Mouse (Mus musculus): ENCODE measurements around the gene Mtx1. TPM values are rescaled to one million over a fixed set of nuclear protein-coding genes. Genes with fewer than 3 reads are reported as not detected.
"Not testable (repeated sequence)": the region's sequence is repeated elsewhere in the genome, so short reads cannot be mapped to it uniquely, and the experiment has no call there.

Gene Mtx1
- polyA plus RNA-seq, 1 experiment from 2014 or later: 129 TPM

DNA sequence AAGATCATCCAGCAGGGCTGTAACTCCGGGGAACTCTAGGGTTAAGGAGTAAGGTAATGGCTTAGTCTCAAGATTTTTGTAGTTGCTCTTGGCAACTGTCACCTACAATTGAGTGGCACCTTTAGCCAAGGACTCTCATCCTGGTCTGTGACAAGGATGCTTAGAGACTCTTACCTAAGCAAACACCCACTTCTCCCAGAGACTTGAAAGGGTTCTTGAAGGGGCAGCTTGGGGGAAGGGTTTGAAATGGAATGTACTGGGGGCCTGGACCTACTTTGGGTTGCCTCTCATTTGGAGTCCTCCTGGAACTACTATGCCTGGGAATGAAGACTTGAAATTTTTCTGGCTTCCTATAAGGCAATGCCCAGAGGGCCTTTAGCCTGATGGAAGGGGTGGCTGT lies 8.6 kb downstream of the Mtx1 start:
- no peak overlapping the region for H3K9ac ChIP-seq (ENCODE audit: low read length)
- WGBS: 82% methylated on average over 1 of the region's 1 CpGs
- H3K4me2 ChIP-seq (replicated peaks; ENCODE audit: low read depth): no peak overlapping the region
- no peaks in the 10 kb centered on the region; the same call in 1 of the 2 replicates for H3K4me1 ChIP-seq (replicated peaks; ENCODE audit: control insufficient read depth, insufficient read depth)
- no peak for DNase-seq (ENCODE audit: low spot score)
- no peak for ATAC-seq (ENCODE audit: low FRiP score, low TSS enrichment)
- no peaks in the 10 kb centered on the region; the same call in 1 of the 2 replicates for H3K36me3 ChIP-seq (ENCODE audit: control insufficient read depth, insufficient read depth, low read length)
- H3K4me3 ChIP-seq (ENCODE audit: low read depth, low read length): no peak overlapping the region
- H3K27me3 ChIP-seq (ENCODE audit: control insufficient read depth, insufficient read depth, low read length): no peaks in the 10 kb centered on the region
- TF ChIP-seq EP300 (optimal IDR thresholded peaks at IDR 0.05) (no peak), CTCF (IDR thresholded peaks at IDR 0.05; ENCODE audit: low read depth) (no peak)
- H3K9me3 ChIP-seq (ENCODE audit: control insufficient read depth, low read length): no peaks in the 10 kb centered on the region
- H3K27ac ChIP-seq (replicated peaks): no peak overlapping the region

GRCm38 (mm10) chr3:89216407-89216806 lies 10.5 kb downstream of the Mtx1 start:
- H3K4me3 ChIP-seq (ENCODE audit: low read depth, low read length); ATAC-seq (ENCODE audit: low FRiP score, low TSS enrichment); H3K27me3 ChIP-seq (ENCODE audit: control insufficient read depth, insufficient read depth, low read length); H3K27ac ChIP-seq (replicated peaks); H3K9me3 ChIP-seq (ENCODE audit: control insufficient read depth, low read length); H3K9ac ChIP-seq (ENCODE audit: low read length); DNase-seq (ENCODE audit: low spot score); H3K36me3 ChIP-seq (ENCODE audit: control insufficient read depth, insufficient read depth, low read length); H3K4me2 ChIP-seq (replicated peaks; ENCODE audit: low read depth); H3K4me1 ChIP-seq (replicated peaks; ENCODE audit: control insufficient read depth, insufficient read depth): not testable (repeated sequence)
- WGBS: 74% methylated on average over 7 of the region's 7 CpGs

DNA sequence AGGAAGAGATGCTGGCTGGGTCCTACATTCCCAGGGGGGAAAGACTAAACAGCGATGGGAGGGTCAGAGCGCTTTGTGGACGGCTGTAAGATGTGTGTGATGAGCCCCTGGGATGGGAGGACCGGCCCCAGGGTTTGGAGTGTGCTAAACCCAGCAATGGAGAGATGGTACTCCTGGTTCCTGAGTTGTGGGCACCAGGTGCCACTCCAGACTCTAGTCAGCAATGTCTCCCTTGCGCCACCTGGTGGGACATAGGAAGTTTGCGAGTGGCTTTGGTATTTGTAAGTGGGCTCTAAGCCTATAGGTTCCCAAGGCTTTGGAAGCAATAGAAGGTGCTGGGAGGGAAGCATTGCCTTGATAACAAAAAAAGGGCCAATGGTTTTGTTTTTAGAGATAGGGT lies 11.0 kb downstream of the Mtx1 start:
- Histone ChIP-seq H3K27me3 (ENCODE audit: control insufficient read depth, insufficient read depth, low read length) (no peaks in the 10 kb centered on the region), H3K4me3 (ENCODE audit: low read depth, low read length) (peak overlapping the region; percentile 74), H3K9me3 (ENCODE audit: control insufficient read depth, low read length) (no peaks in the 10 kb centered on the region), H3K9ac (ENCODE audit: low read length) (peak overlapping the region; percentile 38), H3K27ac (replicated peaks) (no peak overlapping the region; the same call in 1 of the 2 replicates), H3K36me3 (ENCODE audit: control insufficient read depth, insufficient read depth, low read length) (no peaks in the 10 kb centered on the region), H3K4me2 (replicated peaks; ENCODE audit: low read depth) (peak overlapping the region; percentile 80), H3K4me1 (replicated peaks; ENCODE audit: control insufficient read depth, insufficient read depth) (peaks cover 4% of the 10 kb centered on the region; the same call in 1 of the 2 replicates)
- DNase-seq (ENCODE audit: low spot score) (peak; percentile 86), ATAC-seq (ENCODE audit: low FRiP score, low TSS enrichment) (peak; percentile 15)
- peak; percentile 97 for TF ChIP-seq CTCF (IDR thresholded peaks at IDR 0.05; ENCODE audit: low read depth)
- no peak for TF ChIP-seq EP300 (optimal IDR thresholded peaks at IDR 0.05)
- under 1% methylated on average over 6 of the region's 6 CpGs for WGBS

- peak within 1 kb of the TSS; percentile 78 for H3K9ac ChIP-seq (ENCODE audit: low read length)
- 3% methylated on average over 19 of the region's 19 CpGs for WGBS
- peak within 1 kb of the TSS; percentile 80 for H3K4me2 ChIP-seq (replicated peaks; ENCODE audit: low read depth)
- no peak for TF ChIP-seq CTCF (IDR thresholded peaks at IDR 0.05; ENCODE audit: low read depth)
- TF ChIP-seq EP300 (optimal IDR thresholded peaks at IDR 0.05): no peak
- no peak for ATAC-seq (ENCODE audit: low FRiP score, low TSS enrichment)
- peak within 1 kb of the TSS; percentile 74 for H3K4me3 ChIP-seq (ENCODE audit: low read depth, low read length)
- H3K27ac ChIP-seq (replicated peaks): peak within 1 kb of the TSS; percentile 98
- H3K36me3 ChIP-seq (ENCODE audit: control insufficient read depth, insufficient read depth, low read length): 0 out of 2 replicates have a peak, but pooled peaks cover 4% of the 10 kb centered on the region
- no peaks in the 10 kb centered on the region for H3K9me3 ChIP-seq (ENCODE audit: control insufficient read depth, low read length)
- H3K4me1 ChIP-seq (replicated peaks; ENCODE audit: control insufficient read depth, insufficient read depth): peaks cover 4% of the 10 kb centered on the region; the same call in 1 of the 2 replicates
- peak; percentile 32 for DNase-seq (ENCODE audit: low spot score)
- no peaks in the 10 kb centered on the region for H3K27me3 ChIP-seq (ENCODE audit: control insufficient read depth, insufficient read depth, low read length)
Observed at GRCm38 (mm10) chr3:89214681-89215411, 12.0 kb downstream of the Mtx1 start, which contains the start of gene Thbs3. Thbs3 (plus strand) TSS chr3:89215180.

- Histone ChIP-seq H3K36me3 (ENCODE audit: control insufficient read depth, insufficient read depth, low read length) (peaks cover 8% of the 10 kb centered on the region; the same call in 1 of the 2 replicates), H3K27me3 (ENCODE audit: control insufficient read depth, insufficient read depth, low read length) (no peaks in the 10 kb centered on the region), H3K9ac (ENCODE audit: low read length) (peak overlapping the region; percentile 78), H3K27ac (replicated peaks) (peak overlapping the region; percentile 98), H3K9me3 (ENCODE audit: control insufficient read depth, low read length) (no peaks in the 10 kb centered on the region), H3K4me3 (ENCODE audit: low read depth, low read length) (peak overlapping the region; percentile 74), H3K4me1 (replicated peaks; ENCODE audit: control insufficient read depth, insufficient read depth) (peaks cover 4% of the 10 kb centered on the region; the same call in 1 of the 2 replicates), H3K4me2 (replicated peaks; ENCODE audit: low read depth) (peak overlapping the region; percentile 80)
- TF ChIP-seq EP300 (optimal IDR thresholded peaks at IDR 0.05) (no peak), CTCF (IDR thresholded peaks at IDR 0.05; ENCODE audit: low read depth) (peak; percentile 2; the same call in 1 of the 2 replicates)
- WGBS: under 1% methylated on average over 66 of the region's 69 CpGs
- ATAC-seq (ENCODE audit: low FRiP score, low TSS enrichment) (peak; percentile 91), DNase-seq (ENCODE audit: low spot score) (peak; percentile 93)
Observed at GRCm38 (mm10) chr3:89213803-89214530, 12.9 kb downstream of the Mtx1 start.

Measured in stomach, postnatal 0 days (tissue).